Mouse (Mus musculus): Measurements from ENCODE around the gene Kdm5c.

GRCm38 (mm10) chrX:152223313-152223712, 9.5 kb upstream of the Kdm5c start:
- TF ChIP-seq ZNF384 (IDR thresholded peaks at IDR 0.05; ENCODE audit: low read depth, low read length) (no peak), CHD2 (IDR thresholded peaks at IDR 0.05; ENCODE audit: low read depth, low read length) (no peak)
